Mouse (Mus musculus): Measurements from ENCODE around the gene Inpp5b. TPM values are rescaled to one million over a fixed set of nuclear protein-coding genes. Genes with fewer than 3 reads are reported as not detected.

Inpp5b gene
- total RNA-seq, 1 experiment from 2014 or later, result 50.2 TPM

- ATAC-seq (replicated peaks; ENCODE audit: low read depth, poor library complexity, severe bottlenecking), result peak; percentile 93
Observed at GRCm38 (mm10) chr4:124802309-124803260, 60.9 kb downstream of the Inpp5b start.

GRCm38 (mm10) chr4:124803406-124803805 is 61.8 kb downstream of the Inpp5b start:
- no peak for ATAC-seq (replicated peaks; ENCODE audit: low read depth, poor library complexity, severe bottlenecking)

GRCm38 (mm10) chr4:124808511-124808910 is 66.9 kb downstream of the Inpp5b start:
- ATAC-seq (replicated peaks; ENCODE audit: low read depth, poor library complexity, severe bottlenecking), result no peak

- ATAC-seq (replicated peaks; ENCODE audit: low read depth, poor library complexity, severe bottlenecking), result peak; percentile 45; the same call in 1 of the 2 replicates
Observed at GRCm38 (mm10) chr4:124809136-124809883, 67.7 kb downstream of the Inpp5b start.

GRCm38 (mm10) chr4:124810056-124810455 is 68.4 kb downstream of the Inpp5b start:
- ATAC-seq (replicated peaks; ENCODE audit: low read depth, poor library complexity, severe bottlenecking), result no peak

- no peak for ATAC-seq (replicated peaks; ENCODE audit: low read depth, poor library complexity, severe bottlenecking)
Observed at GRCm38 (mm10) chr4:124811347-124811975, 69.8 kb downstream of the Inpp5b start.

- ATAC-seq (replicated peaks; ENCODE audit: low read depth, poor library complexity, severe bottlenecking), result no peak
Observed at GRCm38 (mm10) chr4:124815901-124816300, 74.3 kb downstream of the Inpp5b start.

GRCm38 (mm10) chr4:124817803-124818202 is 76.2 kb downstream of the Inpp5b start:
- peak; percentile 98 for ATAC-seq (replicated peaks; ENCODE audit: low read depth, poor library complexity, severe bottlenecking)

GRCm38 (mm10) chr4:124818832-124819231 is 77.2 kb downstream of the Inpp5b start:
- ATAC-seq (replicated peaks; ENCODE audit: low read depth, poor library complexity, severe bottlenecking), result no peak

GRCm38 (mm10) chr4:124824967-124825366 is 83.3 kb downstream of the Inpp5b start:
- no peak for ATAC-seq (replicated peaks; ENCODE audit: low read depth, poor library complexity, severe bottlenecking)

GRCm38 (mm10) chr4:124825371-124825965 is 83.8 kb downstream of the Inpp5b start:
- ATAC-seq (replicated peaks; ENCODE audit: low read depth, poor library complexity, severe bottlenecking), result no peak

GRCm38 (mm10) chr4:124829671-124830070 is 88.0 kb downstream of the Inpp5b start:
- no peak for ATAC-seq (replicated peaks; ENCODE audit: low read depth, poor library complexity, severe bottlenecking)

- no peak for ATAC-seq (replicated peaks; ENCODE audit: low read depth, poor library complexity, severe bottlenecking)
Observed at GRCm38 (mm10) chr4:124832796-124833195, 91.1 kb downstream of the Inpp5b start.

- ATAC-seq (replicated peaks; ENCODE audit: low read depth, poor library complexity, severe bottlenecking), result no peak
Observed at GRCm38 (mm10) chr4:124838035-124838700, 96.5 kb downstream of the Inpp5b start.

- no peak for ATAC-seq (replicated peaks; ENCODE audit: low read depth, poor library complexity, severe bottlenecking)
Observed at GRCm38 (mm10) chr4:124840998-124841397, 99.3 kb downstream of the Inpp5b start.

- peak; percentile 81 for ATAC-seq (replicated peaks; ENCODE audit: low read depth, poor library complexity, severe bottlenecking)
Observed at GRCm38 (mm10) chr4:124843493-124843892, 101.8 kb downstream of the Inpp5b start.

GRCm38 (mm10) chr4:124847573-124847972 is 105.9 kb downstream of the Inpp5b start:
- peak; percentile 70 for ATAC-seq (replicated peaks; ENCODE audit: low read depth, poor library complexity, severe bottlenecking)

GRCm38 (mm10) chr4:124849631-124850260 is 108.1 kb downstream of the Inpp5b start:
- no peak for ATAC-seq (replicated peaks; ENCODE audit: low read depth, poor library complexity, severe bottlenecking)

- peak; percentile 76 for ATAC-seq (replicated peaks; ENCODE audit: low read depth, poor library complexity, severe bottlenecking)
Observed at GRCm38 (mm10) chr4:124850261-124850913, 108.7 kb downstream of the Inpp5b start, which contains the start of gene Yrdc. Yrdc (plus strand) TSS chr4:124850679.
